Mouse (Mus musculus) Muller cell, postnatal 12 days (primary cell): ENCODE results near the gene A630076J17Rik.

Source experiments
- DNase-seq: peaks from one replicate; pipeline ENCODE4 v3.0.0-alpha.2; 2015; ENCODE audit errors: inconsistent ontology term

A630076J17Rik gene

DNA sequence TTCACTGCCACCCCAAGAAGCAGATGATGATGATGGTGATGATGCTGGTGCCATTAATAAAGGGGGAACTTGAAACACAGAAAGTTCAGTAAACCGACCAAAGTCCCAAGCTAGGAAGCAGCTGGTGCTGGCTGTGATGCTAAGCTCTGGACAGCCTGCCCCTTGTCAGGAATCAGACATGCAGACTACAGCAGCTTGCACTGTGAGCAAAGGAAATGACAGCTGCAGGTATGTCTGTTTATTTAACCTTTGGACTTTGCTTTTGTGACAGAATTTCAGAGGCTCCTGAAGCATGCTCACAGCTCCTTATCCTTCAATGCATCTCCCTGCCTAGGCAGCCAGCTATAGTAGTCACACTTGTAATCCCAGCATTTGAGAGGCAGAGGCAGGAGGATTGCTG is at the start of gene A630076J17Rik:
A630076J17Rik (plus strand) TSS at position 88 of the 400 bp plus-strand sequence.
- DNase-seq: no peak

GRCm38 (mm10) chr3:107180860-107181259 is 49.6 kb upstream of the A630076J17Rik start:
- DNase-seq: no peak

GRCm38 (mm10) chr3:107182756-107183155 is 47.7 kb upstream of the A630076J17Rik start, which contains the start of gene Kcna10:
Gene Kcna10, plus strand, starts transcription at chr3:107183056.
- DNase-seq: no peak

DNA sequence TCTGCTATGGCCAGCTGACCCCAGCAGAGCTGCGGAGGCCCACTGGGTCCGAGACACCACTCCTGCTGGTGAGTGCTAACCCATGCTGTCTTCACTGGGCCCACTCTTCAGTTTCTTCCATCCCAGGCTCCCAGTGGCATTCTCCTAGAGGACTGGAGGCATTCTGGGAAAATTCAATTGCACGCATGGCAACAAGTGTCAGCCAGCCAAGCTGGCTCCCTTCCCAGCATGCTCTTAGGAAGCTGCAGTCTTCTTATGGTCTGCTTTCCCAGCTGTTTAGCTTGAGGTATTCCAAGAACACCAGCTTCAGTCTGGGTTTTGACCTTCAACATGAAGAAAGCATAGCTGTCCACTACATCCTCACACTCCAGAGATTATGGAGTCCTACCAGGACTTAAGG is 47.2 kb upstream of the A630076J17Rik start:
- no peak for DNase-seq

GRCm38 (mm10) chr3:107185597-107185996 is 44.8 kb upstream of the A630076J17Rik start:
- DNase-seq: no peak

GRCm38 (mm10) chr3:107187022-107187421 is 43.4 kb upstream of the A630076J17Rik start:
- no peak for DNase-seq

- DNase-seq: peak; percentile 39
Measured at GRCm38 (mm10) chr3:107188226-107188899, 42.1 kb upstream of the A630076J17Rik start.

DNA sequence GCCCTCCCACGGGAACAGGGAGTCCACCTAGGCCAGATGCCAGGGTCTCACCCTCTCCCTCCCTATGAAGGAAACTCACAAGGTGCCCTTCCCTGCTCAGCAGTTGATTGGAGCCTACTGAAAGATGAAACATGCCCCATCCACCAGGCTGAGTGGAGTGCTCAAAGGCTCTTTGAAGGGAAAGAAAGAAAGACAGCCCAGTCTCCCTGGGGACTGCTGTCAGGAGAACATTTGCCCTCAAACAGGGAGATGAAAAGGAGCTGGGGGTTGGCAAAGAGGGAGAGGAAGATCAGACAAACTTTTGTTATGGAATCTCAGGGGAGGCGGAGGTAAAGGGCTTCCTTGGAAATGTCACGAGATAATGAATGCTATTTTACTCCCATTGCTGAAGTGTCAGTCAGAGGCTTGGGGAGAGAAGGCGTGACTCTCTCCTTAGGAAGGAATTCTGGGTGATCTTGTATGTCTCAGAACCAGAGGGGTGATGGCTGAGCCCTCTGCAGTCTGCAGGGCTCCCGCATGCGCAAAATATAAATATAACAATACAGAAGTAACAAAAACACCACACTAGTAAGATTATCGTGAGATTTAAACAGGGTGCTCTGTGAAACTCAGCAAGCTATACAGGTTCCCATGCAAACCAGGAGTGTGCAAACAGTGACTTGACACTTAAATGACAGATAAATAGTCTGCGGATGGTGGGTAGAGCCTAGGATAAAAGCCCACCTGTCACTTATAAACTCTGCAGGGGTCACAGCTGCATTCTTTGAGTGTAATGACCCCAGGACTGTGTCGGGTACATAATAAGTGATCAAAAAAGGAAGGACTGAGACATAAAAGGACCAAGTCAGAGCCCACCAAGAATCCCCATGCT is 28.9 kb upstream of the A630076J17Rik start:
- no peak for DNase-seq

DNA sequence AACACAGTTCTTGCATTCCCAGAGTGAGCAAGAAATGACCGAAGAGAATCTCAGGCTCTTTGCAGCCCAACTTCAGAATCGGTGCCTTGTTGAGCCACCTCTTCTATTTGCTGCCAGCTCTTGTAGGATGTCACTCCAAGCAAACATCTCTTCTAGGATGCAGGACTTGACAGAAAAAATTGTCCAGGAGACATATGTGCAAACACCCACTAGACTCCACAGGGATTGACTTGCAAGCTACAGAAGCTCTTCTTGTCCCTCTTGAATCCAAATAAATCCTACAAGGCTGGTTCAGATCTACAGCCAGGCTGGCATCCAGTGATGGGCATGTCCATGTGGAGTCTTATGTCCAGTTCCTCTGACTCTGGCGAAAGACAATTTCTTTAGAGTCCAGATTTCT is 26.0 kb upstream of the A630076J17Rik start:
- no peak for DNase-seq

DNA sequence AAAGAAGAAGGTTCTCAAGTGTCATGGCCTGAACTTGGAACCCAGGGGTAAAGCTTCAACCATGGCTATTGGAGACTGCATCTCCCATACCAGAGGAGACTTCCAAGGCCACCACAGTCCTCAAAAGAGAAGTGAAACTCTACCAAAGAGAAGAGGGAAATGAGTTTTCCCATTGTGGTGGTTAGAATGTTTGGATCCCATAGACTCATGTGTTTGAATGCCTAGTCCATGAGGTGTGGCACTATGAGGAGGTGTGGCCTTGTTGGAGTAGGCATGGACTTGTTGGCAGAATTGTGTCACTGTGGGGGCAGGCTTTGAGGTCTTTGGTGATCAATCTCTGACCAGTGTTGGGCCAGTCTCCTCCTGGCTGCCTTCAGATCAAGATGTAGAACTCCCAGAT is 25.2 kb upstream of the A630076J17Rik start:
- DNase-seq: no peak

GRCm38 (mm10) chr3:107205994-107206393 is 24.4 kb upstream of the A630076J17Rik start:
- DNase-seq: peak; percentile 51

- DNase-seq: no peak
Measured at GRCm38 (mm10) chr3:107206490-107207150, 23.8 kb upstream of the A630076J17Rik start.

- DNase-seq: no peak
Measured at GRCm38 (mm10) chr3:107207625-107208253, 22.7 kb upstream of the A630076J17Rik start.

- no peak for DNase-seq
Measured at GRCm38 (mm10) chr3:107214606-107215005, 15.8 kb upstream of the A630076J17Rik start.

DNA sequence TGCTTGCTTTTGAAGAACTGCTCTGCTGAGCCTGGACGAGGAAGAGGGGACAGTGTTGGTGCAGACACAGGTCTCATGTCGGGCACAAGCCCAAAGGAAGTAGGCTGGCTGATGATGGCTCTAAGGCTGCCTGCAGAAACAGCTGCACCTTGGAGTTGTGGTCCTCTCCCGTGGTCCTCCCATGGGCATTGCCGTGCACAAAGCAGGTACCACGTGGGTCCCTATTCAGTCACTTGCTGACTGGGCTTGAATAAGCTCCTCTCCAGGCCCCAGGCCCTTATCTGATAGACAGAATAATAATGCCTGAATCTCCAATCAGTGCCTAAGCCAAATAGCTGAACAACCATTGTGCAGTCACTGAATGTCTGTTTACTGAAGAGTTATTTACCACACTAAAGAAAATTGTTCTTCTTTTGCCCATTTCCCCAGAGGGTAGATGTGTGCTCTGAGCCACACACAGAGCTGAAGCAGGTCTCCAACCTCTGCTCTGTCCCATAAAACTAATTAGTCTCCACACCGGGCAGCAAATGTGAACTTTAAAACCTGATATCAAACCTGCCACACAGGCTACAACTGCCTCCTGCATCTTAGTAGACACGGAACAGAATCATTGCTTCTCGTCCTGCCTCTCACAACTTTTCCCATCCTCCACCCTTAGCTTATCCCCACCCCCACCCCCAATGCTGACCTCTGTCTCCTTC is 13.9 kb upstream of the A630076J17Rik start:
- DNase-seq: no peak

- no peak for DNase-seq
Measured at GRCm38 (mm10) chr3:107217101-107217480, 13.3 kb upstream of the A630076J17Rik start.

DNA sequence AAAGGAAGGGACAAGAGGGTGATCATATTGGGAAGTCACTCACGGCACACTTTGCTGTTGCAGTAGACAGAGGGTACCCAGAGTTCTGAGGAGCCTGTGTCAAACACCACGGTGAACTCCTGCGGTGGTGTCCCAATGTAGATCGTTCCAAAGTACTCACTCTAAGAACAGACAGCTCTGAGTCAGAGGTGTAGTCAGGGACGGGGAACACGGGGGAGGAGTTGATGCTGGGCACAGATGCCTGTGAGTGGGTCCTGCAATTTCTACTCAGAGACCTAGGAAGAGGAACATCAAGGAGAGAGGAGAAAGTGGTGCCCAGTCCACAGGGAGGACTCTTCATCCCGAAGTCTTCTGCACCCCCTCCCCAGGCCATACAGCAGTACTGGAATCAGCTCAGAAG is 11.8 kb upstream of the A630076J17Rik start:
- DNase-seq: no peak

DNA sequence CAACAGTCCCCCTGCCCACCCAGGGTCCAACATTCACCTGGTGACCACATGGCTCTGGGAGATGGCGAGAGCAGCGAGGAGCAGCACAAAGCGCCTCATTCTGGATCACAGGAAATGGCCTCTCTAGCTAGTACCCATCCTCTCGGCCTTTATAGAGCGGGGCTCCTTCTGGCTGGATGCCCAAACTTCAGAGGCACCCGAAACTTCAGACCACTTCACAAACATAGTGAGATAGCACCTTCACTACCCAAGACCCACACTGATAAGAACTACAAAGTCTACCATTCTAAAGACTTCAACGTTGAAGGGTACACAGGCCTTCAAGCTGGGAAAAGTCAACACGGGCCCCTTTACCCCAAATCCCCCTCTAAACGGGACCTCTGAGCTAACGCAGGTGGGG is 8.8 kb upstream of the A630076J17Rik start, which contains the start of gene Cym:
Cym (minus strand) TSS at position 125 of the 400 bp plus-strand sequence.
- no peak for DNase-seq

DNA sequence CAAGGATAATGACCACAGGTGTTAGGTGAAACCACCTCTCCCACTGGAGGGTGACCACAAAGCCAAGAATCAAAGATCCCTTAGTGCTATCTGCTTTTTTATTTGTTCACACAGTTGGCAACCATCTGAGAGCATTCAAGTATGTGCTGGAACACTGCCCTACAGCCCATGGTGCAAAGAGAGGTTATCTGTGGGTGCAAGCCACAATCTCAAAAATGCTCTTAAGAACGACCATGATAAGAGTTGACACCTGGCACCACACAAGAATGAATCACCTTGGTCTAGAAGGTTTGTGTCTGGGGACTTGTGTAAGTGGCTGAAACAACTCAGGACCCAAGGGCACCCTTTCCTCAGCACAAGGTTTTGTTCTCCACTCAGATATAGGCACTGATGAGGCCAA is 7.2 kb upstream of the A630076J17Rik start:
- DNase-seq: no peak

DNA sequence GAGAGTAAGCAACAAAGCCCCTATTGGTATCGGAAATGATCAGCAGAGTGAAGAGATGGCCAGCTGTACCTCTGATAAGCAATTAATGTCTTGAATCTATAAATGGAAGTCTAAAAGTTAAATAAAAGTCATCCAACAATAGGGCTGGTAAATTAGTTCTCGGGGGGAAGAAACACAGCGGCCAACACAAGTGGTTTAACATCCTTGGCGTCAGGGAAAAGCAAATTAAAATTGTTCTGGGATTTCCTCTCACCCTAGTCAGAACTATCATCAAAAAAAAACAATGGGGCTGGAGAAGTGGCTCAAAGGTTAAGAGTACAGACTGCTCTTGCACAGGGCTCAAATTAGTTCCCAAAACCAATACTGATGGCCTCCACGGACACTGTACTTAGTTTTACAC is 4.6 kb upstream of the A630076J17Rik start:
- DNase-seq: no peak

DNA sequence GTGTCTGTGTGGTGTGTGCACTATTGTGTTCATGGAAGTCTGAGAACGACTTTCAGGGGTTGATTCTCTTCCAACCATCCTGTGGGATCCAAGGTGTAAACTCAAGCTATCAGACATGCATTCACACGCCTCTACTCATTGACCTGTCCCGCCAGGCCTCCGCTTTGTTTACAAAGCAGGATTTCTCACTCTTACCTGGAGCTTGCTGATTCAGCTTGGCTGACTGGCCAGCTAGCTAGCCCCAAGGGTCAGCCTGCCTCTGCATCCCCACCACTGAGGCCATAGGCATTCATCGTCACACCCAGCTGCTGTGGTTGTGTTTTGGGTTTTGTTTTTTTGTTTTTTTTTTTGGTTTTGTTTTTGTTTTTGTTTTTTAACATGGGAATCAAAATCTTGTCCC is 1.2 kb upstream of the A630076J17Rik start:
- no peak for DNase-seq
